Mouse (Mus musculus) liver, adult 2 months (tissue): ENCODE measurements around the gene Rap1gap. TPM values are rescaled to one million over a fixed set of nuclear protein-coding genes. Genes with fewer than 3 reads are reported as not detected.

ENCODE experiments used
- DNase-seq: peaks from one replicate; pipeline ENCODE4 v3.0.0-alpha.2; 2011; ENCODE audit warnings: low read depth, low spot score; ENCODE audit errors: extremely low read depth
- H3K27ac ChIP-seq: fragments of 200-500 bp; replicated peaks from 2 replicates; pipeline ENCODE4 v1.5.1; 2012; ENCODE audit warnings: low read depth, mild to moderate bottlenecking, control low read depth, inconsistent platforms, low read length; ENCODE audit not compliant: insufficient read depth
- H3K27me3 ChIP-seq: fragments of 200-500 bp; 2 replicates; pipeline ENCODE4 v1.6.1; 2012; ENCODE audit warnings: mild to moderate bottlenecking, moderate library complexity, low read length, inconsistent platforms; ENCODE audit not compliant: control insufficient read depth, insufficient read depth
- H3K36me3 ChIP-seq: fragments of 200-500 bp; 2 replicates; pipeline ENCODE4 v1.6.1; 2012; ENCODE audit warnings: low read length, inconsistent platforms; ENCODE audit not compliant: control insufficient read depth, insufficient read depth
- H3K4me1 ChIP-seq: fragments of 200-500 bp; 2 replicates; pipeline ENCODE4 v1.6.1; 2011; ENCODE audit warnings: low read length; ENCODE audit not compliant: control insufficient read depth, insufficient read depth
- H3K4me3 ChIP-seq: fragments of 200-500 bp; 2 replicates; pipeline ENCODE4 v1.5.1; 2011; ENCODE audit warnings: low read depth, mild to moderate bottlenecking, control low read depth, low read length, moderate library complexity; ENCODE audit not compliant: insufficient read depth
- H3K79me2 ChIP-seq: fragments of 200-500 bp; 2 replicates; pipeline ENCODE4 v1.6.1; 2012; ENCODE audit warnings: inconsistent platforms, mild to moderate bottlenecking, low read length, moderate library complexity; ENCODE audit not compliant: control insufficient read depth, insufficient read depth
- H3K9ac ChIP-seq: fragments of 200-500 bp; 2 replicates; pipeline ENCODE4 v1.6.1; 2012; ENCODE audit warnings: low read depth, mild to moderate bottlenecking, control low read depth, inconsistent platforms, low read length
- CTCF ChIP-seq: fragments of 200-500 bp; IDR thresholded peaks from 2 replicates; pipeline ENCODE4 v1.5.1; 2011; ENCODE audit warnings: low read depth, low read length, control low read depth
- POLR2A ChIP-seq: fragments of 200-500 bp; IDR thresholded peaks from 2 replicates; pipeline ENCODE4 v1.6.1; 2011; ENCODE audit warnings: low read length, control low read depth; ENCODE audit not compliant: insufficient read depth; ENCODE audit errors: extremely low read depth
- WGBS: fragments of 180-500 bp; shearing (Covaris S2); methylation state at CpG from one replicate; pipeline ENCODE4 v1.1.7; 2018; 5-methylcytosine and 5-hydroxymethylcytosine counted together
- polyA plus RNA-seq: library from polyadenylated mRNA; depleted of rRNA; stranded (reverse); fragments of >200 nt; gene quantifications from 2 replicates; pipeline ENCODE4 v1.2.3, GENCODE M21; 2012
- total RNA-seq: library from RNA; depleted of rRNA; stranded (reverse); fragments of >200 nt; gene quantifications from 2 replicates; pipeline ENCODE4 v1.2.3, GENCODE M21; 2014

Gene Rap1gap
- total and polyA plus RNA-seq, 2 experiments, result 2.9 to 11.5 TPM

DNA sequence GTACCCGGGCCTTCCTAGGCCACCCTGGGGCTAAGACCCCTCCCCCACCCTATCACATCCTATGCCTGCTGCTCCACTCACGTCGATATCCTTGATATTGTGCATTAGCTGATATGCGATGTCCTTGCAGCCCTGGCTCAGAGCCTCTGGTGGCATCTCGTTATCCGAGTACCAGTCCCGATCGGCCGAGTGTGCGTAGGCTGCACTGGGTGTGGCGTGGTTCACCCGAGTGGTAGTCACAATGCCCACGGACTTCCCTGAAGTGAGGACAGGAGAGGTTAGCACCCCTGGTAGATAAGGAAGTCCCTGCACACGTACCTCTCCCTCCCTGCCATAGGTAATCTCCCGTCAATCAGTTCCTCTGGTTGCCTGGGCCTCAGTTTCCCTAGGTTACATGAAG, 87.9 kb downstream of the Rap1gap start:
- H3K4me3 ChIP-seq, result no peak overlapping the region
- DNase-seq, result no peak
- no peaks in the 10 kb centered on the region for H3K36me3 ChIP-seq
- no peak overlapping the region for H3K9ac ChIP-seq
- no peak overlapping the region for H3K27ac ChIP-seq
- no peaks in the 10 kb centered on the region for H3K79me2 ChIP-seq
- TF ChIP-seq POLR2A (no peak), CTCF (no peak)
- no peaks in the 10 kb centered on the region for H3K27me3 ChIP-seq
- peaks cover 7% of the 10 kb centered on the region for H3K4me1 ChIP-seq
- WGBS, result 87% methylated on average over 15 of the region's 15 CpGs

DNA sequence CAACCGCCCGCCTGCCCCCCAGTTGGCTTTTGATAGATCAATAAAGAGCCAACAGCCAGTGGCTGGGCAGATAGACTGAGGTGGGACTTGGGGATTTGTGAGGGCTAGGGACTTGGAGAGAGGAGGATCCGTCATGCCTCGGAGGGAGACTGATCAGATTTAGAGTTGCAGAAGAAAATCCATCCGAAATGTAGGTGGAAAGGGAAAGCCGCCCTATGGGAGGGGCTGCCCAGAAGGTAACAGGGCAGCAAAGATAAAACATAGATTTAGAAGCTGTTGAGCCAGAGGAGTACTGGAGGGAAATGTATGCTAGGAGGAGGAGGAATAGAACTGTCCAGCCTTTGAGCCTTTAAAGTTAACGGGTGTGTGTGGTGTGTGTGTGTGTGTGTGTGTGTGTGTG, 88.7 kb downstream of the Rap1gap start:
- Histone ChIP-seq H3K27me3 (no peaks in the 10 kb centered on the region), H3K36me3 (no peaks in the 10 kb centered on the region), H3K27ac (no peak overlapping the region), H3K4me3 (no peak overlapping the region), H3K79me2 (no peaks in the 10 kb centered on the region), H3K9ac (no peak overlapping the region), H3K4me1 (peaks cover 7% of the 10 kb centered on the region)
- 85% methylated on average over 7 of the region's 7 CpGs for WGBS
- TF ChIP-seq POLR2A (no peak), CTCF (no peak)
- no peak for DNase-seq

DNA sequence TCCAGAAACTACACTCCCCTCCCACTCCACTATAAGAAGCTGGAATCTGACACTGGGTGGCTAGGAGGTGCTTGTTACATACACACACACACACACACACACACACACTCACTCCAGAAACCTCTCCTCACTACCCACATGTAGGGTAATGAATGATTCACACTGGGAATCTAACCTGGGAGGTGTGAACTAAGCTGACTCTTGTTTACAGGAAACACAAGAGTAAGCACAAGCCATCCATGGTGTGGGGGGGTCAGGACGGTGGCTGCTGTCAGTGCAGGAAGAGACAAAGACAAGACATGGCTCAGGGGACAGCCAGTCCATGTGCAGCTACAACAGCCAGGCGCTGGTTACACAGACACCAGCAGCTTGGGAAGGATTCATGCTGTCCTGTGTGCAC, 89.9 kb downstream of the Rap1gap start:
- Histone ChIP-seq H3K79me2 (no peaks in the 10 kb centered on the region), H3K27ac (no peak overlapping the region), H3K36me3 (no peaks in the 10 kb centered on the region), H3K4me1 (peaks cover 7% of the 10 kb centered on the region), H3K9ac (no peak overlapping the region), H3K27me3 (no peaks in the 10 kb centered on the region), H3K4me3 (no peak overlapping the region)
- WGBS, result 88% methylated on average over 2 of the region's 2 CpGs
- DNase-seq, result no peak
- TF ChIP-seq CTCF (no peak), POLR2A (no peak)

DNA sequence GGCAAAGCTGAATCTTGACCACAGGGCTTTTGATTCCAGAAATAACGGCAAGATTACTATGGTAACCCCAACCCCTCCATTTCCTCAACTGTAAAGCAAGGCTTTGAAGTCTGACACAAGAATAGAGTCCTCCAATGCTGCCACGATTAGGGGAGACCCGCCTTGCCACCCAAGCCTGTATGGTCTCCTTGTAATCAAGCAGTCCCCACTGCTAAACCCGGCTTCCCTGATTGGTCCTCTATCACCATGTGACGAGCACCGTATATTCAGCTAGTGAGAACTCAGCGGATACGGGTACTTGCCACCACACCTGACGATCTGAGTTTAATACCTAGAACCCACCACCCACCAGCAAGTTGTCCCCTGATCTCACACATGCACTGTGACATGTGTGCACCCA, 98.4 kb downstream of the Rap1gap start:
- H3K4me3 ChIP-seq, result no peak overlapping the region
- no peaks in the 10 kb centered on the region for H3K36me3 ChIP-seq
- TF ChIP-seq CTCF (no peak), POLR2A (no peak)
- H3K27me3 ChIP-seq, result no peaks in the 10 kb centered on the region
- no peak for DNase-seq
- no peaks in the 10 kb centered on the region; the same call in 1 of the 2 replicates for H3K79me2 ChIP-seq
- H3K4me1 ChIP-seq, result peaks cover 24% of the 10 kb centered on the region
- WGBS, result 92% methylated on average over 9 of the region's 9 CpGs
- no peak overlapping the region for H3K9ac ChIP-seq
- H3K27ac ChIP-seq, result no peak overlapping the region

DNA sequence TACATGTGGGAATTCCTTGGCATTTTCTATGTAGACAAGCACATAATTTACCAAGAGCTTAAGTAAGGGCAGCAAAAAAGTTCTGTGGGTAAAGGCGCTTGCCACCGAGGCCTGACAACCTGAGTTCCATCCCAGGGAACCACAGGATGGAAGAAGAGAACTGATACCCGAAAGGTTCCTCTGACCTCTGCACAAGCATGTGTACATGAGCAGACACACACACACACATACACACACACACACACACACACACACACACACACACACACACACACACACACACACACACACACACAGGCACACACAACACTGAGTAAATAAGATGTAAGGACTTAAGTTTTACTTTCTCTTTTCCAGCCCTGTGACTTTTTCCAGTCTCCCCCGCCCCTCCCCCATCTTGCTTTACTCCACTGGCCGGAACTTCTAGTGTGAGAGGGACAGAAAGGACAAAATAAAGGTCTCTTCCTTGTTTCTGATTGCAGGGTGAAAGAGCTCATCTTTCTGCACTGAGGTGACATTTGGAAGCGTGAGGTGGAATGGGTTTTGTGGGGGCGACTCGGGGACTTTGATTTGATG, 99.5 kb downstream of the Rap1gap start:
- no peak overlapping the region for H3K4me3 ChIP-seq
- TF ChIP-seq POLR2A (no peak), CTCF (no peak)
- H3K79me2 ChIP-seq, result no peaks in the 10 kb centered on the region; the same call in 1 of the 2 replicates
- peak overlapping the region; percentile 52 for H3K27ac ChIP-seq
- no peaks in the 10 kb centered on the region for H3K36me3 ChIP-seq
- DNase-seq, result peak; percentile 51
- peak overlapping the region; percentile 23 for H3K9ac ChIP-seq
- no peaks in the 10 kb centered on the region for H3K27me3 ChIP-seq
- H3K4me1 ChIP-seq, result peaks cover 32% of the 10 kb centered on the region
- WGBS, result 21% methylated on average over 8 of the region's 8 CpGs

DNA sequence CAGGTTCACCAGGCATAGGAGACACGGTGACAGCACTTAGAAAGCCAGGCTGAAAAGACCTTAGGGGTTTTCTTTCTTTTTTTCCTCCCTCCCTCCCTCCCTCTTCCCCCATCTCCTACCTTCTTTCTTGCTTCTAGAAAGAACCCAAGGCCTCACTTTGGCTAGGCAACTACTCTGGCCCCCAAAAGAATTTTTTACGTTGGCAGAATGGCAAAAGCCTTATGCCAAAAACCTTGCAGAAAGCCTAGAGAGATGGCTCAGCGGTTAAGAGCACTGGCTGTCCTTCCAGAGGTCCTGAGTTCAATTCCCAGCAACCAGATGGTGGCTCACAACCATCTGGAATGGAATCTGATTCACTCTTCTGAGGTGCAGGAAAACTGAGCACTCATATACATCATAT, 100.1 kb downstream of the Rap1gap start:
- no peak for DNase-seq
- Histone ChIP-seq H3K36me3 (no peaks in the 10 kb centered on the region), H3K27me3 (no peaks in the 10 kb centered on the region), H3K9ac (no peak overlapping the region; the same call in 1 of the 2 replicates), H3K4me3 (no peak overlapping the region), H3K27ac (peak overlapping the region; percentile 52), H3K4me1 (peaks cover 38% of the 10 kb centered on the region), H3K79me2 (no peaks in the 10 kb centered on the region; the same call in 1 of the 2 replicates)
- no peak for TF ChIP-seq POLR2A
- 49% methylated on average over 3 of the region's 3 CpGs for WGBS
